Mouse (Mus musculus) gastrocnemius, postnatal 25 days (tissue): ENCODE measurements around the gene Olfr804. TPM values are rescaled to one million over a fixed set of nuclear protein-coding genes. Genes with fewer than 3 reads are reported as not detected.

Experiments
- DNase-seq: peaks from one replicate; pipeline ENCODE4 v3.0.0; 2022
- long read RNA-seq, 2 experiments: library from polyadenylated mRNA; stranded (forward); transcript quantifications; one replicate each; pipeline ENCODE4 v2.0.0; 2021
- microRNA-seq, 2 experiments: library from miRNA; unstranded; fragments of <30 nt; microRNA quantifications; one replicate each; pipeline ENCODE4 v1.2.0; 2021; ENCODE audit warnings: borderline replicate concordance in 2 of 2
- total RNA-seq, 2 experiments: library from RNA; stranded (reverse); gene quantifications; 1 replicate in 1 of 2; 2 replicates in 1 of 2; pipeline ENCODE4 v1.2.3; 2021

Olfr804 gene
- total RNA-seq, result not detected
- long read RNA-seq, experiment 1, result 0 reads
- long read RNA-seq, experiment 2, result 0 reads

GRCm38 (mm10) chr10:129702910-129703309 is at the start of gene Olfr804:
Gene Olfr804, plus strand, starts transcription at chr10:129703210.
- no peak for DNase-seq

DNA sequence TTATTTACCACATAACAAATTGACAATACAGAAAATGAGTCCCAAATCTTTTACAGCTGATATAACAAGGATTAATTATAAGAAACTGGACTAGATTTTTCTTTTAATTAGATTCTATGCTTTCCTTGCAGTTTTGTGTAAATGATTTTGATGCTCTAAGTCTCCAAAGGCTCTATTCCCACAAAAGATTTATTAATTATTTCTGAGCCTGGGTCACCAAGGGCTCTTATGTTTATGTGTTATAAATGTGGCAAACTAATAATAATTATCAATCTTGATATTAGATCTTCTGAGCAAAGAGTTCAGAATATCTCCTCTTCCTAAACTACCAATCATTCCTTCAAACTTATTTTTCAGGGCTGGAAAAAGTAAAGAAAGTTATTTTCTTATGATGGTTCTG is 45.6 kb upstream of the Olfr804 start, which contains the start of gene Olfr800:
Gene Olfr800 (plus strand): TSS at position 301 of the 400 bp plus-strand sequence.
- DNase-seq, result no peak

GRCm38 (mm10) chr10:129673765-129674164 is 29.2 kb upstream of the Olfr804 start, which contains the start of gene Olfr801:
Gene Olfr801, minus strand, starts transcription at chr10:129673865.
- DNase-seq, result no peak

DNA sequence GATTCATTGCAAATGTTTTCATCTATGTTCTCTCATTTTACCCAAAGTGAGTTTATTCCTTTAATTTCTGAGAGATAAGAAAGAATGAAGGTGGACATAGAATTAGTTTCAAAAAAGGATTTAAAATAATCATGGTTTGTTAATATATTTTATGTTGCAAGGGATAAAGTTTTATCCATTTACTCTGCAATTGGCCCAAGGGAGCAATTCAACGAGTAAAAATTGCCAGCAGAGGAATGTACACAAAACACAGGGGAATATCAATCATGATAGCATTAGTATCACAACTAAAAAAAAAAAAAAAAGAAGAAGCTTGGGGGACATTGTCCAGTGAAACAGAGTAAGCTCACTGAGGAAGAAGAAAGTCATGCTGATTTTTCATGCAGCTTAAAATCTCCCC is 14.9 kb upstream of the Olfr804 start, which contains the start of gene Olfr802:
Gene Olfr802 (minus strand): TSS at position 101 of the 400 bp plus-strand sequence.
- DNase-seq, result no peak

DNA sequence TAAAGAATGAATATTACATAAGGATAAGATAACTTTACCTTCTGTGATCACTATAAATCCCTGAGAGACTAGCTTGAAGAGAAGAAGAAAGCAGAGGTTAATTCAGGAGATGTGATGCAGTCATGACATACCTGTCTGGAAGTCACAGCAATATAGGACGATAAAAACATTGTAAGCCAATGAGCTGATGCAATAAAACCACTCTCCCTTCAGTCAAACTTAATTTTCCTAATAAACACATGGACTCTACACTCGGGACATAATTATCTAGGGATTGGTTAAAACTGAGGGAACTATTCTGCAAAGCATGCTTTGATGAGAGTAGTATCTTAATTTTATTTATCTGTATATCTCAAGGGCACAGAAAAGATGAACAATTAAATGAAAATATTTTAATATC is 8.8 kb upstream of the Olfr804 start, which contains the start of gene Olfr803:
Gene Olfr803 (minus strand): TSS at position 101 of the 400 bp plus-strand sequence.
- DNase-seq, result no peak

DNA sequence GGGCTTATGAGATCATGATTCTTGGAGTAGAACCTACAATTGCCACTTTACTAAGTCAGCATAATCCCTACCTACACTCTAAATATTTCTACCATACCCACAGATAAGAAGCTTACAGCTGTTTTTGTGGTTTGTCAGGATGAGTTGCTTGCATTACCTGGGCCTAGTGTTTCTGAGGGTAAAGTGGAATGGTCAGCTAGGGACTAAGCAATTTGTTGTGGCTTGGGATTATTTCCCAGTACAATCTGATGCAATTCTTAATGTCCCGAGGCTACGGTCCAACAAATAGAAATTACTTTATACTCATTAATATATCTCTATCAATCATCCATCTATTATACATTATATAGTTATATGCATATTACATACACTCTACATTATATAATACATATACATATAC is 26.3 kb downstream of the Olfr804 start, which contains the start of gene Olfr805:
Gene Olfr805 (minus strand): TSS at position 101 of the 400 bp plus-strand sequence.
- DNase-seq, result no peak

DNA sequence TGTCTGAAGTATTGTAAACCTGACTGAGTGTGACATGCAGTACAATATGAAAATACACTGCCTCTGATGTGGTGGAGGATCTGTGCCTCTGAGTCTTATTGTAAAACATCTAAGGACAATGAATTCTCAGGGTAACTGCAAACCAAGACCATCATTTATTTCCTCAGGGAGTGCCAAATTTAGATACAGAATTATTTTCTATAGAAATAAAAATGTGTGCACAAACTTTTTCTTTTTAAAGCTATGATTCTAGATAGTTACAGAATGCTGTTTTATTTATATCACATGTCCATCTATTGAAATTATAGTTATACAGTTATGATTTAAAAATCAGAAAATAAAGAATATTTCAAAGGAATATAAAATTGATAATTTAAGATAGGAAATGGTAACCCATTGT is 38.8 kb downstream of the Olfr804 start, which contains the start of gene Olfr806:
Gene Olfr806 (minus strand): TSS at position 101 of the 400 bp plus-strand sequence.
- DNase-seq, result no peak

- no peak for DNase-seq
Measured at GRCm38 (mm10) chr10:129757693-129758092, 54.7 kb downstream of the Olfr804 start, which contains the start of gene Olfr807. Gene Olfr807, minus strand, starts transcription at chr10:129757793.

Small RNA genes within 50 kb of the gene (microRNA-seq; reads per million reads assigned to microRNA genes)
- gene Gm24485, result 0 reads per million in 2 experiments

Other genes starting within 250 kb of the Olfr804 start
- not detected for gene Olfr787, start 241.3 kb upstream of the Olfr804 start, total RNA-seq
- not detected for gene Olfr788, start 232.2 kb upstream of the Olfr804 start, total RNA-seq
- gene Olfr789, start 218.5 kb upstream of the Olfr804 start, total RNA-seq, result not detected
- gene Olfr790, start 204.7 kb upstream of the Olfr804 start, total RNA-seq, result not detected
- gene Olfr791, start 181.4 kb upstream of the Olfr804 start, total RNA-seq, result not detected
- not detected for gene Olfr792, start 164.0 kb upstream of the Olfr804 start, total RNA-seq
- gene Olfr794, start 135.6 kb upstream of the Olfr804 start, total RNA-seq, result not detected
- not detected for gene Olfr796, start 90.6 kb upstream of the Olfr804 start, total RNA-seq
- gene Olfr798, start 75.3 kb upstream of the Olfr804 start, total RNA-seq, result not detected
- not detected for gene Olfr799, start 65.7 kb upstream of the Olfr804 start, total RNA-seq
- not detected for gene Olfr800, start 45.5 kb upstream of the Olfr804 start, total RNA-seq
- gene Olfr801, start 29.3 kb upstream of the Olfr804 start, total RNA-seq, result not detected
- not detected for gene Olfr802, start 15.0 kb upstream of the Olfr804 start, total RNA-seq
- gene Olfr803, start 8.9 kb upstream of the Olfr804 start, total RNA-seq, result not detected
- gene Olfr805, start 26.2 kb downstream of the Olfr804 start, total RNA-seq, result not detected
- gene Olfr806, start 38.7 kb downstream of the Olfr804 start, total RNA-seq, result not detected
- gene Olfr807, start 54.6 kb downstream of the Olfr804 start, total RNA-seq, result not detected
- gene Olfr808, start 62.3 kb downstream of the Olfr804 start, total RNA-seq, result not detected
- not detected for gene Olfr809, start 71.4 kb downstream of the Olfr804 start, total RNA-seq
- not detected for gene Olfr810, start 91.7 kb downstream of the Olfr804 start, total RNA-seq
- not detected for gene Olfr811, start 101.2 kb downstream of the Olfr804 start, total RNA-seq
- gene Olfr812, start 142.9 kb downstream of the Olfr804 start, total RNA-seq, result not detected
- not detected for gene Olfr813, start 152.2 kb downstream of the Olfr804 start, total RNA-seq
- gene Olfr814, start 176.6 kb downstream of the Olfr804 start, total RNA-seq, result not detected
- gene Olfr815, start 202.7 kb downstream of the Olfr804 start, total RNA-seq, result not detected
- gene Olfr816, start 212.4 kb downstream of the Olfr804 start, total RNA-seq, result not detected
- not detected for gene Olfr818, start 245.9 kb downstream of the Olfr804 start, total RNA-seq